ENCODE assay signal across 17 mouse cellular contexts in genomic region chr2:113653731-113654430, GRCm38 (mm10).
DNase-seq lines count a peak whose midpoint lies in the region; ATAC-seq lines count a peak whose summit lies in the region.
"Had no signal": no experiment of that assay in that cellular context is flagged by ENCODE, and none has a peak within 500 bp of the region (broad histone marks: within the 10 kb centered on the region; RNA-seq: fewer than 3 reads in every experiment).

No protein-coding gene starts in this region.

- no peak for ATAC-seq in forebrain, embryonic 15.5 days (replicated peaks)
- ATAC-seq in midbrain, embryonic 13.5 days, result 0 out of 2 replicates have a peak, but pooled peaks have one; percentile 22
- peak; percentile 50; the same call in 1 of the 2 replicates for ATAC-seq in granulocyte monocyte progenitor cell, adult 5-6 weeks (replicated peaks; ENCODE audit: poor library complexity, severe bottlenecking)
- ATAC-seq in midbrain, embryonic 15.5 days (replicated peaks), result peak; percentile 28; the same call in 1 of the 2 replicates
- no peak for ATAC-seq in frontal cortex, adult (ENCODE audit: low TSS enrichment)

- no peak overlapping the region for H3K4me2 ChIP-seq in forebrain, embryonic 15.5 days (replicated peaks)
- H3K4me2 ChIP-seq in midbrain, embryonic 13.5 days (replicated peaks), result no peak overlapping the region
- H3K4me2 ChIP-seq in midbrain, embryonic 15.5 days, result no peak overlapping the region
- H3K4me2 ChIP-seq: embryonic facial prominence, embryonic 12.5 days; heart, embryonic 15.5 days had no signal

- H3K27ac ChIP-seq in forebrain, embryonic 15.5 days (replicated peaks), result peak overlapping the region; percentile 60
- H3K27ac ChIP-seq in forebrain, embryonic 10.5 days, result no peak overlapping the region; the same call in 1 of the 2 replicates
- H3K27ac ChIP-seq in midbrain, embryonic 13.5 days, result no peak overlapping the region
- H3K27ac ChIP-seq in midbrain, embryonic 10.5 days (replicated peaks), result no peak overlapping the region
- H3K27ac ChIP-seq in midbrain, embryonic 15.5 days, result no peak overlapping the region
- H3K27ac ChIP-seq: embryonic facial prominence, embryonic 12.5 days; heart, embryonic 15.5 days; liver, embryonic 14.5 days had no signal

- DNase-seq in forebrain, embryonic 10.5 days (ENCODE audit: extremely low spot score, low spot score), result no peak
- DNase-seq in midbrain, embryonic 10.5 days (ENCODE audit: low spot score), result no peak
- no peak for DNase-seq in gastrocnemius, adult 8-10 months (ENCODE audit: low spot score in 2 of 2)
- DNase-seq: gastrocnemius, postnatal 10 days; kidney, adult 11 months; thymus, adult 2 months had no signal

- H3K4me1 ChIP-seq in forebrain, embryonic 15.5 days, result peaks cover 27% of the 10 kb centered on the region
- peaks cover 31% of the 10 kb centered on the region for H3K4me1 ChIP-seq in forebrain, embryonic 10.5 days
- H3K4me1 ChIP-seq in midbrain, embryonic 13.5 days (replicated peaks), result peaks cover 23% of the 10 kb centered on the region
- peaks cover 29% of the 10 kb centered on the region for H3K4me1 ChIP-seq in midbrain, embryonic 10.5 days
- H3K4me1 ChIP-seq in midbrain, embryonic 15.5 days, result peaks cover 13% of the 10 kb centered on the region

- no peaks in the 10 kb centered on the region for H3K36me3 ChIP-seq in forebrain, embryonic 15.5 days
- no peaks in the 10 kb centered on the region for H3K36me3 ChIP-seq in forebrain, embryonic 10.5 days (replicated peaks)
- H3K36me3 ChIP-seq in midbrain, embryonic 13.5 days, result no peaks in the 10 kb centered on the region
- H3K36me3 ChIP-seq in midbrain, embryonic 10.5 days, result no peaks in the 10 kb centered on the region
- H3K36me3 ChIP-seq in midbrain, embryonic 15.5 days (replicated peaks), result no peaks in the 10 kb centered on the region
- H3K36me3 ChIP-seq: embryonic facial prominence, embryonic 12.5 days; G1E; heart, embryonic 15.5 days had no signal

- H3K9me3 ChIP-seq in forebrain, embryonic 15.5 days, result no peaks in the 10 kb centered on the region
- no peaks in the 10 kb centered on the region for H3K9me3 ChIP-seq in forebrain, embryonic 10.5 days
- H3K9me3 ChIP-seq in midbrain, embryonic 13.5 days, result no peaks in the 10 kb centered on the region
- no peaks in the 10 kb centered on the region for H3K9me3 ChIP-seq in midbrain, embryonic 10.5 days (replicated peaks)
- H3K9me3 ChIP-seq in midbrain, embryonic 15.5 days, result no peaks in the 10 kb centered on the region
- H3K9me3 ChIP-seq: embryonic facial prominence, embryonic 12.5 days; heart, embryonic 15.5 days had no signal

- no peak overlapping the region for H3K4me3 ChIP-seq in forebrain, embryonic 15.5 days
- H3K4me3 ChIP-seq in forebrain, embryonic 10.5 days, result no peak overlapping the region
- no peak overlapping the region for H3K4me3 ChIP-seq in midbrain, embryonic 13.5 days (replicated peaks)
- no peak overlapping the region for H3K4me3 ChIP-seq in midbrain, embryonic 10.5 days
- no peak overlapping the region for H3K4me3 ChIP-seq in midbrain, embryonic 15.5 days
- H3K4me3 ChIP-seq: embryonic facial prominence, embryonic 12.5 days; erythroblast, embryonic 14.5 days; heart, embryonic 15.5 days had no signal

- no peaks in the 10 kb centered on the region for H3K27me3 ChIP-seq in forebrain, embryonic 15.5 days
- no peaks in the 10 kb centered on the region for H3K27me3 ChIP-seq in forebrain, embryonic 10.5 days (ENCODE audit: poor library complexity, severe bottlenecking)
- no peaks in the 10 kb centered on the region for H3K27me3 ChIP-seq in midbrain, embryonic 13.5 days
- H3K27me3 ChIP-seq in midbrain, embryonic 10.5 days (ENCODE audit: low read depth, poor library complexity, severe bottlenecking), result no peaks in the 10 kb centered on the region
- no peaks in the 10 kb centered on the region for H3K27me3 ChIP-seq in midbrain, embryonic 15.5 days (replicated peaks)
- H3K27me3 ChIP-seq: embryonic facial prominence, embryonic 12.5 days; heart, embryonic 15.5 days had no signal

- 48% methylated on average over 12 of the region's 12 CpGs for WGBS in forebrain, embryonic 15.5 days
- WGBS in forebrain, embryonic 10.5 days, result 64% methylated on average over 12 of the region's 12 CpGs
- WGBS in midbrain, embryonic 13.5 days, result 62% methylated on average over 12 of the region's 12 CpGs
- WGBS in midbrain, embryonic 10.5 days, result 71% methylated on average over 12 of the region's 12 CpGs
- WGBS in midbrain, embryonic 15.5 days, result 62% methylated on average over 12 of the region's 12 CpGs

- H3K9ac ChIP-seq in forebrain, embryonic 15.5 days (replicated peaks), result no peak overlapping the region
- no peak overlapping the region for H3K9ac ChIP-seq in midbrain, embryonic 13.5 days (replicated peaks)
- no peak overlapping the region for H3K9ac ChIP-seq in midbrain, embryonic 15.5 days
- H3K9ac ChIP-seq: embryonic facial prominence, embryonic 12.5 days; forebrain, postnatal 0 days; heart, embryonic 15.5 days; liver, embryonic 14.5 days had no signal

Comparison
In these comparisons a context has a peak if more than half of its experiments do, and no peak if none do; other contexts are left out.
1. ATAC-seq: peak in midbrain, embryonic 13.5 days (single experiment), granulocyte monocyte progenitor cell, adult 5-6 weeks (single experiment) and midbrain, embryonic 15.5 days (single experiment); none in forebrain, embryonic 15.5 days (single experiment) and frontal cortex, adult (single experiment).